Mouse (Mus musculus) MEL (cell line): Measurements from ENCODE around the gene Zdhhc13. TPM values are rescaled to one million over a fixed set of nuclear protein-coding genes. Genes with fewer than 3 reads are reported as not detected.
A peak's percentile ranks its signal among the peaks of the same experiment; 100 is the strongest.

ENCODE experiments used
- DNase-seq: peaks from one replicate; pipeline ENCODE4 v3.0.0; 2011; ENCODE audit warnings: low read depth, low spot score
- H3K27ac ChIP-seq: 2 replicates; pipeline ENCODE4 v1.5.1; 2012; ENCODE audit warnings: low read depth, mild to moderate bottlenecking, control low read depth, low read length, moderate library complexity; ENCODE audit not compliant: control insufficient read depth
- H3K27me3 ChIP-seq, 2 experiments: fragments of 150-350 bp in 1 of 2; sonication (generic) in 1 of 2; 2 replicates each; pipeline ENCODE4 v1.6.1; 2012; ENCODE audit warnings: low read length in 2 of 2, mild to moderate bottlenecking in 2 of 2, improper control_type of control experiment in 1 of 2, moderate library complexity in 1 of 2; ENCODE audit not compliant: insufficient read depth in 2 of 2, control insufficient read depth in 1 of 2
- H3K36me3 ChIP-seq, 2 experiments: 2 replicates each; pipeline ENCODE4 v1.6.1; 2012 to 2014; ENCODE audit warnings: low read length in 2 of 2, improper control_type of control experiment in 1 of 2, inconsistent platforms in 1 of 2, mild to moderate bottlenecking in 1 of 2; ENCODE audit not compliant: insufficient read depth in 2 of 2, control insufficient read depth in 1 of 2
- H3K4me1 ChIP-seq, 2 experiments: fragments of 150-350 bp in 1 of 2; sonication (generic) in 1 of 2; 2 replicates each; pipeline ENCODE4 v1.6.1; 2012; ENCODE audit warnings: low read length in 2 of 2, improper control_type of control experiment in 1 of 2, mild to moderate bottlenecking in 1 of 2; ENCODE audit not compliant: insufficient read depth in 2 of 2, control insufficient read depth in 1 of 2
- H3K4me3 ChIP-seq, 2 experiments: fragments of 150-350 bp in 1 of 2; sonication (generic) in 1 of 2; 2 replicates each; pipeline ENCODE4 v1.5.1; 2012; ENCODE audit warnings: low read depth in 2 of 2, low read length in 2 of 2, mild to moderate bottlenecking in 2 of 2, moderate library complexity in 2 of 2, control low read depth in 1 of 2, improper control_type of control experiment in 1 of 2; ENCODE audit not compliant: control insufficient read depth in 1 of 2, insufficient read depth in 1 of 2
- H3K79me2 ChIP-seq: 2 replicates; pipeline ENCODE4 v1.6.1; 2012; ENCODE audit warnings: mild to moderate bottlenecking, low read length, moderate library complexity; ENCODE audit not compliant: control insufficient read depth, poor library complexity, insufficient read depth
- H3K9ac ChIP-seq: 2 replicates; pipeline ENCODE4 v1.6.1; 2012; ENCODE audit warnings: low read depth, mild to moderate bottlenecking, control low read depth, low read length, moderate library complexity; ENCODE audit not compliant: control insufficient read depth, poor library complexity, severe bottlenecking
- H3K9me3 ChIP-seq: fragments of 150-350 bp; sonication (generic); replicated peaks from 2 replicates; pipeline ENCODE4 v1.6.1; 2012; ENCODE audit warnings: mild to moderate bottlenecking, low read length, improper control_type of control experiment, moderate library complexity; ENCODE audit not compliant: insufficient read depth
- BHLHE40 ChIP-seq: IDR thresholded peaks from 2 replicates; pipeline ENCODE4 v1.6.1; 2012; ENCODE audit warnings: low read depth, mild to moderate bottlenecking, inconsistent platforms, low read length, improper control_type of control experiment, borderline replicate concordance
- CHD2 ChIP-seq: IDR thresholded peaks from 2 replicates; pipeline ENCODE4 v1.6.1; 2011; ENCODE audit warnings: low read length, improper control_type of control experiment
- CTCF ChIP-seq, 3 experiments: IDR thresholded peaks in 2 of 3; conservative IDR thresholded peaks in 1 of 3; 2 replicates each; pipeline ENCODE4 v1.5.1; 2011 to 2012; ENCODE audit warnings: low read length in 3 of 3, low read depth in 2 of 3, mild to moderate bottlenecking in 2 of 3, improper control_type of control experiment in 1 of 3, inconsistent platforms in 1 of 3, mixed read lengths in 1 of 3, moderate library complexity in 1 of 3; ENCODE audit not compliant: control insufficient read depth in 1 of 3, insufficient read depth in 1 of 3, poor library complexity in 1 of 3, severe bottlenecking in 1 of 3
- ELF1 ChIP-seq: IDR thresholded peaks from 2 replicates; pipeline ENCODE4 v1.6.1; 2014; ENCODE audit warnings: low read depth, mild to moderate bottlenecking, inconsistent platforms, low read length, improper control_type of control experiment, moderate library complexity
- EP300 ChIP-seq, 2 experiments: IDR thresholded peaks; 2 replicates each; pipeline ENCODE4 v1.6.1; 2011; ENCODE audit warnings: improper control_type of control experiment in 2 of 2, low read length in 2 of 2, low read depth in 1 of 2, mild to moderate bottlenecking in 1 of 2
- ETS1 ChIP-seq: IDR thresholded peaks from 2 replicates; pipeline ENCODE4 v1.6.1; 2012; ENCODE audit warnings: low read depth, mild to moderate bottlenecking, inconsistent platforms, low read length, improper control_type of control experiment, moderate library complexity
- HCFC1 ChIP-seq: IDR thresholded peaks from 2 replicates; pipeline ENCODE4 v1.6.1; 2012; ENCODE audit warnings: low read depth, mild to moderate bottlenecking, inconsistent platforms, low read length, improper control_type of control experiment, moderate library complexity
- KAT2A ChIP-seq: conservative IDR thresholded peaks from 2 replicates; pipeline ENCODE4 v1.6.1; 2012; ENCODE audit warnings: low read depth, low read length, improper control_type of control experiment, inconsistent platforms
- MAFK ChIP-seq: IDR thresholded peaks from 2 replicates; pipeline ENCODE4 v1.6.1; 2011; ENCODE audit warnings: low read depth, mild to moderate bottlenecking, low read length, improper control_type of control experiment, borderline replicate concordance
- MEF2A ChIP-seq: IDR thresholded peaks from 2 replicates; pipeline ENCODE4 v1.6.1; 2014; ENCODE audit warnings: low read depth, mild to moderate bottlenecking, inconsistent platforms, low read length, improper control_type of control experiment; ENCODE audit not compliant: poor library complexity, insufficient replicate concordance, severe bottlenecking; ENCODE audit errors: extremely low read depth
- MXI1 ChIP-seq: IDR thresholded peaks from 2 replicates; pipeline ENCODE4 v1.6.1; 2011; ENCODE audit warnings: mild to moderate bottlenecking, low read depth, low read length, improper control_type of control experiment
- MYC ChIP-seq: IDR thresholded peaks from 2 replicates; pipeline ENCODE4 v1.6.1; 2011; ENCODE audit warnings: low read depth, mild to moderate bottlenecking, low read length, improper control_type of control experiment, moderate library complexity
- NELFE ChIP-seq: IDR thresholded peaks from 2 replicates; pipeline ENCODE4 v1.6.1; 2011; ENCODE audit warnings: low read depth, low read length, improper control_type of control experiment
- NRF1 ChIP-seq: IDR thresholded peaks from 2 replicates; pipeline ENCODE4 v1.6.1; 2014; ENCODE audit warnings: low read depth, mild to moderate bottlenecking, inconsistent platforms, low read length, improper control_type of control experiment, moderate library complexity; ENCODE audit not compliant: poor library complexity, insufficient read depth, severe bottlenecking
- POLR2A ChIP-seq, 2 experiments: IDR thresholded peaks; 2 replicates each; pipeline ENCODE4 v1.6.1; 2011 to 2012; ENCODE audit warnings: low read length in 2 of 2, mild to moderate bottlenecking in 2 of 2, control low read depth in 1 of 2, improper control_type of control experiment in 1 of 2, low read depth in 1 of 2, moderate library complexity in 1 of 2; ENCODE audit not compliant: control insufficient read depth in 1 of 2, insufficient read depth in 1 of 2, poor library complexity in 1 of 2
- POLR2AphosphoS2 ChIP-seq: IDR thresholded peaks from 2 replicates; pipeline ENCODE4 v1.6.1; 2011; ENCODE audit warnings: low read length, improper control_type of control experiment
- RAD21 ChIP-seq: IDR thresholded peaks from 2 replicates; pipeline ENCODE4 v1.6.1; 2011; ENCODE audit warnings: mild to moderate bottlenecking, low read depth, low read length, improper control_type of control experiment
- SIN3A ChIP-seq: IDR thresholded peaks from 2 replicates; pipeline ENCODE4 v1.6.1; 2012; ENCODE audit warnings: low read length, improper control_type of control experiment, inconsistent platforms
- SMC3 ChIP-seq: IDR thresholded peaks from 2 replicates; pipeline ENCODE4 v1.6.1; 2011; ENCODE audit warnings: low read depth, low read length, improper control_type of control experiment
- TAL1 ChIP-seq: IDR thresholded peaks from 2 replicates; pipeline ENCODE4 v1.6.1; 2012; ENCODE audit warnings: mild to moderate bottlenecking, inconsistent platforms, low read length, moderate library complexity, mixed read lengths
- TCF12 ChIP-seq: IDR thresholded peaks from 2 replicates; pipeline ENCODE4 v1.6.1; 2014; ENCODE audit warnings: low read depth, mild to moderate bottlenecking, inconsistent platforms, low read length, improper control_type of control experiment, moderate library complexity
- USF2 ChIP-seq, 2 experiments: IDR thresholded peaks; 2 replicates each; pipeline ENCODE4 v1.6.1; 2011 to 2012; ENCODE audit warnings: improper control_type of control experiment in 2 of 2, low read length in 2 of 2, borderline replicate concordance in 1 of 2, inconsistent platforms in 1 of 2, low read depth in 1 of 2, mild to moderate bottlenecking in 1 of 2; ENCODE audit not compliant: insufficient read depth in 1 of 2
- ZC3H11A ChIP-seq: IDR thresholded peaks from 2 replicates; pipeline ENCODE4 v1.6.1; 2012; ENCODE audit warnings: low read depth, mild to moderate bottlenecking, inconsistent platforms, low read length, improper control_type of control experiment
- ZMIZ1 ChIP-seq: IDR thresholded peaks from 2 replicates; pipeline ENCODE4 v1.6.1; 2012; ENCODE audit warnings: low read depth, mild to moderate bottlenecking, inconsistent platforms, low read length, improper control_type of control experiment, moderate library complexity
- polyA plus RNA-seq, 2 experiments: library from polyadenylated mRNA; stranded (reverse) in 1 of 2; unstranded in 1 of 2; fragments of >175 nt in 1 of 2; fragments of >200 nt in 1 of 2; gene quantifications; 2 replicates each; pipeline versions ENCODE4 v1.2.1 to v1.2.4; 2012; ENCODE audit warnings: low replicate concordance in 2 of 2, low read depth in 1 of 2; ENCODE audit not compliant: insufficient read length in 2 of 2, insufficient read depth in 1 of 2, missing spikeins in 1 of 2
- total RNA-seq: library from RNA; depleted of rRNA; stranded (reverse); fragments of 300-350 nt; gene quantifications from 2 replicates; pipeline ENCODE4 v1.2.3, GENCODE M21; 2012

Gene Zdhhc13
- total and polyA plus RNA-seq, 3 experiments = 32.8 to 46.1 TPM; not detected in 1

DNA sequence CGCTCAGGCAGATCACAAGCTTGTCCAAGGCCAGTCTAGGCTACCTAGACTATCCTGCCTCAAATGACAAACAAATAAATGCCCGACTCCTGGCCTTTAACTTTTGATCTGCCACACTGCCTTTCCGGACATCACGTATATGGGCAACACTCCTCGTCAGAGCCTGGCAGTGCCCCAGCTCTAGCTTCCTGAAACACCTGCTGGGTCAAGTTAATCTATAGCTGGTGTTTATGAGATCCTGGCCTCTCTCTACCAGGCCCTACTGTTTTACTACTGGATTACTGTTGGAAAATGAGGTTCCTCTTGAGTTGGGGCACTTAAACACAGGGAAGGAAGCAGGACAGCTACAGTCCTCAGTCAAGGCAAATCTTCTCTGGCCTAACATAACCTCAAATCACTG lies 15.5 kb upstream of the Zdhhc13 start (continued):
- TF ChIP-seq ZC3H11A (no peak), ZMIZ1 (no peak), ELF1 (no peak)

DNA sequence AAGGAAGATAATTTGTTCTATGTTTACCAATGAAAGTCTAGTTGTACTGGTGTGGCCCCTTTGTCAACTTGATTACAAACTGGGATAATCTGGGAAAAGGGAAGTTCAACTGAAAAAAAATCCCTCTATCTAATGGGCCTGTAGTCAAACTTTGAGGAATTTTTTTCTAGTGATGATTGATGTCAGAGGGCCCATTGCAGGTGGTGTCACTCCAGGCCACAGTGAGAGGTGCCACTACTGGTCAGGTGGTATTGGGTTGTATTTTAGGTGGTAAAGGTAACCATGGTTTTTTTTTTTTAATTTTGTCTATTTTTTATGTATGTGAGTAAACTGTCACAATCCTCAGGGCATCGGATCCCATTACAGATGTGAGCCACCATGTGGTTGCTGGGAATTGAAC lies 14.2 kb upstream of the Zdhhc13 start:
- Histone ChIP-seq H3K27ac (no peak overlapping the region), H3K9ac (no peak overlapping the region), H3K79me2 (no peaks in the 10 kb centered on the region), H3K27me3 (peaks cover 0 to 3% of the 10 kb centered on the region in 2 experiments; a peak in 1 of 4 replicates), H3K4me3 (no peak overlapping the region), H3K36me3 (peaks cover 0 to 5% of the 10 kb centered on the region in 2 experiments; a peak in 1 of 4 replicates), H3K9me3 (no peaks in the 10 kb centered on the region), H3K4me1 (no peaks in the 10 kb centered on the region; a peak in 1 of 4 replicates)
- no peak for DNase-seq
- TF ChIP-seq MAFK (no peak), TCF12 (no peak), SMC3 (no peak), POLR2AphosphoS2 (no peak), MXI1 (no peak), ETS1 (no peak), EP300 (IDR thresholded peaks at IDR 0.05; ENCODE audit: low read depth in 1 of 2, low read length in 2 of 2) (no peak), NELFE (no peak), NRF1 (no peak), CTCF (IDR thresholded peaks at IDR 0.05 in 2 of 3, conservative IDR thresholded peaks at IDR 0.05 in 1 of 3; ENCODE audit: control insufficient read depth in 1 of 3, insufficient read depth in 1 of 3, low read depth in 2 of 3, low read length in 3 of 3, poor library complexity in 1 of 3, severe bottlenecking in 1 of 3) (no peak), SIN3A (no peak), KAT2A (no peak), USF2 (IDR thresholded peaks at IDR 0.05; ENCODE audit: borderline replicate concordance in 1 of 2, insufficient read depth in 1 of 2, low read depth in 1 of 2, low read length in 2 of 2) (no peak), CHD2 (no peak), MYC (no peak), TAL1 (no peak), POLR2A (IDR thresholded peaks at IDR 0.05; ENCODE audit: control insufficient read depth in 1 of 2, insufficient read depth in 1 of 2, low read depth in 1 of 2, low read length in 2 of 2, poor library complexity in 1 of 2) (no peak)

GRCm38 (mm10) chr7:48775436-48775835 lies 13.4 kb upstream of the Zdhhc13 start:
- H3K36me3 ChIP-seq = peaks cover 0 to 5% of the 10 kb centered on the region in 2 experiments; a peak in 1 of 4 replicates
- H3K27me3 ChIP-seq = peaks cover 0 to 3% of the 10 kb centered on the region in 2 experiments; a peak in 1 of 4 replicates
- no peak overlapping the region for H3K4me3 ChIP-seq
- H3K27ac ChIP-seq = no peak overlapping the region
- peak; percentile 46 for DNase-seq
- no peaks in the 10 kb centered on the region for H3K9me3 ChIP-seq
- no peaks in the 10 kb centered on the region for H3K79me2 ChIP-seq
- H3K4me1 ChIP-seq = no peaks in the 10 kb centered on the region; a peak in 1 of 4 replicates
- H3K9ac ChIP-seq = no peak overlapping the region
- TF ChIP-seq HCFC1 (no peak), EP300 (IDR thresholded peaks at IDR 0.05; ENCODE audit: low read depth in 1 of 2, low read length in 2 of 2) (no peak), BHLHE40 (no peak), ZMIZ1 (no peak), RAD21 (no peak), MEF2A (no peak), KAT2A (no peak)
